Mouse (Mus musculus) brain, adult 2 months (tissue): ENCODE data around the gene Pknox2.

Experiments used
- DNase-seq: peaks from one replicate; pipeline ENCODE4 v3.0.0; 2011; ENCODE audit warnings: low read depth, low spot score

Gene Pknox2

DNA sequence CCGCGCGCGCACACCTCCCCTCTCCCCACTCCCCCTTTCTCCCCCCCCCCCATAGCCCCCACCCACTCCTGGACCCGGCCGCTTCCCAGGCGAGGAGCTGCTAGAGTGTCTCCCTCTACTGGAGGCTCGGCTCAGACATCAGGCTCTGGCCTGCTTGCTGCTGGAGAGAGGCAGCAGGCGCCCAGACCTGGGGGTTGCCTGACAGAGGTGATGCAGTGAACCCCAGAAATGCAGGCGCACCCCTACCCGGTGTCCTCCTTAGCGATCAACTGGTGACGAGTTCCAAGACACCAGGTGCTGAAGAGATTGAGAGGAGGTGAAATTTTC, at the start of gene Pknox2:
Gene Pknox2, minus strand, starts transcription at position 49 of the 327 bp plus-strand sequence.
- peak; percentile 96 for DNase-seq

DNA sequence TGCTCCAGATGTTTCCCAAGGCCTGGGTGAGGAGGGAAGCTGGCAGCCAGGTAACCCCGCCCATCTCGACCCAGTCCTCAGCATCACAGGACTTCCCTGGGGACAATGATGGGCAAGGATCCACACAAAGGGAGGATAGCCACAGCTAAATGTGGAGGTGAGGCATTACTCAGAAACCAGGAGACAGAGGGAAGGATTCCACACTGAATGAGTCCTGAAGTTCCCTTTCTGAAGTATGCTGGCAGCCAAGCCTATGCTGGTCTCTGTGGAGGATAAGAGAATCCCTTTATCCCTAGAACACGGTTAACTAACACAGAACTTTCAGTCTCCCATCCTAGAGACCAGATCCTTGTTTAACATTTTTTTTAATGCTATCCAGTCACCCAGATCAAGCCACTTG, 40.8 kb upstream of the Pknox2 start:
- no peak for DNase-seq

DNA sequence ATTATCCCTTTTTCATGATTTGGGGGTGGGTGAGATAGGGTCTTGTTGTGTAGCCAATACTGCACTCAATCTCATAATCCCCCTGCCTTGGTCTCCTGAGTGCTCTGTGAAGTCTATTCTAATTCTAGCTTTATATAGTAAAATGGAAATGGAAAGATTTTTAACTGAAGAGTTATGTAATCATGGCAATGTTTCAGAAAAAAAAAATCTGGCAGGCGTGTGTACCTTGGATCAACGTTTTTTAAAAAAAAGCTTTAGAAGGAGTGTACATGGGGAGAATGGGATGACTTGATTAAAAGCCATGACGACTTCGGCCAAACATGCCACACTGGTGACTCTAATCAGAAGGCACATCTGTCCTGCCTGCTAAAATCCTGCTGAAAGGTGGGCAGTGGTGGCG, 40.2 kb upstream of the Pknox2 start:
- peak; percentile 44 for DNase-seq

DNA sequence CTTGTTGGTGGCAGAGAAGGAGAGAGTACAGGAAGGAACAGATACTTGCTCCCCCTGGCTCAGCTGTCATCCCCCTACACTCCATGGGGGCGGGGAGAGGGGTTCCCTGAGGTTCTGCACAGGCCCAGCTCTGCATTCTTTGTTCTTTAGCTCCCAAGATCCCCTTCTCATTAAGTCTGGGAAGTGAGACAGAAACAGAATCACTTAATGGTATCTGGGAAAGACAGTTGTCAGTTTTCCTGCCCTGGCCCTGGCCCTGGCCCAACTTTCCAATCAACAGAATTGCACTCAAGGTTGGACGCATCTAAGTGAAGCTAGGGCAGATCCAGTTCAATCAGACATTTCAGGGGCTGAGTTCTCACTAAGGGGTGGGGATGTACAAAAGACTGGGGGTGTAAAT, 36.0 kb upstream of the Pknox2 start:
- no peak for DNase-seq

DNA sequence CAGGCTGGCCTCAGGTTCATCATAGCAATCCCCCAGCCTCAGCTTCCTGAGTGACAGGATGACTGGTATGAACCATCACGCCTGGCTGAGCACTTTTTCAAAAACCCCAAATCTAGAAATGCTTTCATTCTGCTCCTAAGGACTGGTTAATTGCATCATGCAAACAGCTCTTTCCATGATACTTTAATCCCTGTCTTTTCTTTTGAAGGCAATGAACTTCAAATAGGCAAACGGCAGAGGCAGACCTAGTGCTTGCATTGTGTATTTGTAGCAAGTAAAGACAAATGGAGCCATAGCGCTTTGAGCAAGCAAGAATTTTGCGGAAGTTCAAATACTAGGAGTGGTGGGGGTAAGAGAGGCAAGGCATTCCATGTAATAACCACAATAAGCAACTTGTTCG, 34.4 kb upstream of the Pknox2 start:
- DNase-seq, result no peak

DNA sequence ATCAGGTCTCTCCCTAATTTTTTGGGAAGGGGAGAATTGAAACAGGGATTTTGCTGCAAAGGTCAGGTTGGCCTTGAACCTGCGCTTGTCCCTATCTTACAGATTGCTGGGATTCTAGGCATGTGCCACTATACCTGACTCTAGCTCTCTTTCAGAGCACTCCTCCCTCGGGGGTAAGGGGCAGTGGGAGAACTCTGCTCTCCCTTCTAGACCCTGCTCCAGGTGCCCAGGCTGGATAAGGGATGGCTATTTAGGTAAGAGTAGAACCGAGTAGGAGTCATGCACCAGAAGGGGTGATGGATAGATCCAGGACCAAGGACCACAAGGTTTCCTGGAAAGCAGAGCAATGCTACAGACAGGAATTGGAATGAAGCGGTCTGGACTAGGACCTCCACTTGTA, 32.4 kb upstream of the Pknox2 start:
- DNase-seq, result no peak

DNA sequence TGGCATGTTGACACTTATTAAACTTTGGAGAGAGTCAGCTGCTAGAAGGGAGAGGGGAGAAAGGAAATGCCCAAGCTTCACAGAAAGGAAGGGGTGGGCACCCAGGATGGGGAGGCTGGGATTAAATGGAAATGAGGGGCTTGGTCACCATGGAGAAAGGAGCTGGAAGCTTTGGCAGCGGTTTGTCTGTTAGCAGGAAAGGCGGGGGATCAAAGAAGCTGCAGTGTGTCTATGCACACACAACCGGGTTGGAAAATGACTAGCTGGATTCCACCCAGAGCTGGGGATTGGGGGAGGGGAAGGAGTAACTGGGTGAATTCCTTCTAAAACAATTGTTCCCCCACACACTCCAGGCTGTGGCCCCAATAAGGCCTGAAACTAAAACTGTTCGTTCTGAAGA, 31.7 kb upstream of the Pknox2 start:
- DNase-seq, result peak; percentile 43

DNA sequence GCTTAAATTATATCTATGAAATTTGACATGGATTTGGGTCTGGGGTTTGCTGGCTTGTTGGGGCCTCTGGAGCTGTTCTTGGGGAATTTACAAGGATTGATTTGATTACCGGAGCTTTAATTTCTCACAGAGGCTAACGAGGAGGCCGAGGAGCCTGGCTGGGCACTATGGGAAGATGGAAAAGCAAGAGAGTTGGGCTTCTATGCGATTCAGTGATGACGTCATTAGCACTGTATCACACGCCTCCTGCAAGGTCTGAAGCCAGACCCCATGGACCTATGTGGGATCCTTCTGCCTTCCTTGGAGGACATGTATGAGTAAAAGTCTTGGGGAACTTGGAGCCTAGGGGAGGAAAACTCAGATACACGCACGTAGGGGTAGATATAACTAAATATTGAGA, 30.3 kb upstream of the Pknox2 start:
- DNase-seq, result no peak

DNA sequence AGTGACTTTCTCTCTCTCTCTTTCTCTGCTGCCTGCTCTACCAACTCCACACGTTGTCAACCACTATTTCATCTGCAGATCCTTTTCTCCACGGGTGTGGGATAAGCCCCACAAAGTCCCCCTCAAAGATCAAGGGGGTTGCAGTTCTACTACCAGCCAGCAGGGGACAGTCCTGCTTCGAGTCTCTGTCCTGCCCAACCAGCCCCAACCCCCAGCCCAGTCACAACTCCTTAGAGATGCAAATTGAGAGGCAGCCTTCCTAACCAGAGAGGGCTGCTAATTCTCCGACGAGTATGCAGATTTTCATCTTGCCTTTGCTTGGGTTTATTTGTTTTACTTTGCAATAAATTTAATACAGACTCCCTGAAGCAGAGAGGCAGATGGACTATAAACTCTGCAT, 29.9 kb upstream of the Pknox2 start:
- DNase-seq, result peak; percentile 76

DNA sequence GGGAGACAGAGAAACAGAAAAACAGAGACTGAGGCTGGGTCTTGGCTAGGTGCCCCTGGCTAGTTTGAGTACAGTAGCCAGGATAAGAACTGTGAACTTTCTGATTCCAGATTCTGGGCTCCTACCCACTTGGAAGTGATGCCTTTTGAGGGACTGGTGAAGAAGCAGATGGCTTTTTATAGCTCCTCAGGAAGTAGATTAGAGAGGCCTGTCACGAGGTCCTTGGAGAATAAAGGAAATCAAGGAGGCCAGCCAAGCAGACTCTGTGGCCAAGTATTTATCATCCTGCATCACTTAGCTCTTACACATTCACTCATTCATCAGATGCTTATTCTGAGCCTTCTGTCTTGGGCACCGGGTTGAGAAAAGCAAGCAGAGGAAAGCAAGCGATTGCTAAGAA, 28.8 kb upstream of the Pknox2 start:
- DNase-seq, result peak; percentile 42

DNA sequence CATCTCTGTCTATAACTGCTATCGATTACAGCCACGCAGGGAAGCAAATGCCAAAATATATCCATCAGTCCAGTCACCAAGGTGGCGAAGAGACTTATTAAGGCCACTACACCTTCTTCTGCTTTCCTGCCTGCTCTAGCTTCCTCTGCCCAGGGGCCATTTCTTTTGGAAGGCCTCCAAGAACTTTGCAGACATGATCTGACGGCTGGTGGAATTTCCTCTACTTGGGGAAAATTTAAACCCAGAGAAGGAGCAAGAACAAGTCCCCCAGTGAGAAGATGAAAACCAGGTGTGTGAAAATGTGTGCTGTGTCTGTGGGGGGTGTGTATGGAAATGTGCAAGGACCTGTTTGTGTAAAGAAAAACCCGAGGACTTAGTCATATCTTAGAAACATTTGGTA, 26.2 kb upstream of the Pknox2 start:
- DNase-seq, result no peak

DNA sequence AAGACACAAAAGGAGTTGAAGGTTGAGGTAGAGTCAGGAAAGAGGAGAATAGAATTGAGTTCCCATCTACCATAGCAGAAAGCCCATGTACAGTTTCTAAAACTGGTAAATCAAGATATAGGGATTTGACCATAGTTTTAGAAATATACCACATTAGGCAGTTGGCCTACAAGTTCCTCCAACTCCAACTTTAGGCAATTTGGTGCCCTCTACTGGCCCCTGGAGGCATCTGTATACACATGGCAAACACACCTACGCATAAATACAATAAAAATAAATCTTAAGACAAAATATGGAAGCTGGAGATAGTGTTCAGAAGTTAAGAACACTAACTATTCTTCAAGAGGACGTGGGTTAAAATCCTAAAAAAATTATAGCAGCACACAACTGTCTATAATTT, 19.7 kb upstream of the Pknox2 start:
- DNase-seq, result no peak

DNA sequence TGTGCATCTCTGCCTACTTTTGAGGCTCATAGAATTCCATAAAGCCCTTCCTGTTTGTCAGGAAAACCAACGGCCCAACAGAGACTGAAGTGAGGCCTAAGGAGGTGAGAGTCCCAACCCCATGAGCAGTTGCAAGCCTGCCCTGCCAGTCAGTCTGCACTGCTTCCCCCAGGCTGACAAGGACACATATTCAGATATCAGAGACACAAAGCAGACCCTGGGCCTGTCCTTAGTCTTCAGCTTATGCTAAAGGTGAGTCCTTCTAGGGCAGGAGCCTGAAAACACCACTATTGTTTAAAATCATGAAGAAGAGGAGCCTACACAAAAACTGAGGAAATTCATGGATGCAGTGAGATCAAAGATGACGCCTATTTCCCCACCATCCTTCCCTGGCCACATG, 13.5 kb upstream of the Pknox2 start:
- DNase-seq, result no peak

DNA sequence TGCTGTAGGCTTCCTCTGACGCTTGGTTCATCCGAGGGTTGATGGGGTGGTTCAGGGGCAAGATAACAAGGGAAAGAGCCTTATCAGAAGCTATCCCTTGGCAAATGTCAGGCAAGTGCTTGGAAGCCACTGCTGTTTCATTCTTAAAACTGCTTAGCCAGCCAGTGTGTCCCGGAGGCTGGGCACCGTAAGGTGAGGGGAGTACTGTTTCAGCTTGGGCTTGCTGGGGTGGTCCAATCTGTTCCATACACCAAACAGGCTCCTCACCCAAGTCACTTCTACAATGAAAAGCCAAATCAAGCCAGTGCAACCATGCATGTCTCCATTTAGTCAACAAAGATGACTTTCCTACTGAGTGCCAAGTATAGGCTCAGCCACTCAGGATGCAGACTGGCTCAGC, 679 bp upstream of the Pknox2 start:
- DNase-seq, result no peak

DNA sequence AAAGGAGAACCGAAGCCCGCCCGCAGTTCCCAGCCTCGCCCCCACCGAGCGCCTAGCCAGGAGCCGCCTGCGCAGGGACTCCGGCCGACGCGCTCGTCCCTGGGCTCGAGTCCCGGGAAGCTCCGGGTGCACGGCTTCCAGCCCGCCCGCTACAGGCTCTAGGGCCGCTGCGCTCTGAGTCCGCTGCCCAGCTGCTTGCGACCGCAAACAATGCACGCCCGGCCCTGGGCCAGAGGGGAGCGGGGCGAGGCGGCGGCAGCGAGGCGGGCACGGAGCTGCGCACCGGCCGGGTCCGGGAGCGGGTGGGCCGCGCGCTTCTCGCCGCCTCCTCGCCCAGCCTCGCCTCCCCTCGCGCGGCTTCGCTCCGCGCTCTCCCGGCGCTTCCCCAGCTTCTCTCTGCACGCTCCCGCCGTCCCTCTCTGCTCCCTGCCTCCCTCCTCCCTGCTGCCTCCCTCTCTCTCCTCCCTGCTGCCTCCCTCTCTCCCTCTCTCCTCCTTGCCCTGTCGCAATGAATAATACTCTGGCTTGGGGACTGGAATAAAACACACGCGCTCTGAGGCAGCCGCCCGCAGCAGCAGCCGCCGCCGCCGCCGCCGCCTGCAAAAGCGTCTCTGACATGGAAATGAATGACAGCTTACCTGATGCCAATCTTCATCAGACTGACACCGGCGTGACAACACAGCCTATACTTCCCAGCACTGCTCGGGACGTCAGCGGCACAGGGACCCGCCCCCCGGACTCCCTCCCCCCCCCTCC, 426 bp downstream of the Pknox2 start:
- no peak for DNase-seq

DNA sequence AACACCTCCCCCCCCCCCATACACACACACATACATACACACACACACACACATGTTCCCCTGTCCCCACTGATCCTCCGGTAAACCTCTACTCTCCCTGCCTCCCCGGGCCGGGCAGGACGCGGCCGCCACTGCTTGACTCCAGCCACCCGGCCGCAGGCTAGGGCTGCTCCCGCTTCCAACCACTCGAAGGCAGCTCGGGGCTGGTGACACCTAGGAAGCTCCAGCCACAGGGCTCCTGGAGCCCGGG, 929 bp downstream of the Pknox2 start:
- DNase-seq, result no peak

DNA sequence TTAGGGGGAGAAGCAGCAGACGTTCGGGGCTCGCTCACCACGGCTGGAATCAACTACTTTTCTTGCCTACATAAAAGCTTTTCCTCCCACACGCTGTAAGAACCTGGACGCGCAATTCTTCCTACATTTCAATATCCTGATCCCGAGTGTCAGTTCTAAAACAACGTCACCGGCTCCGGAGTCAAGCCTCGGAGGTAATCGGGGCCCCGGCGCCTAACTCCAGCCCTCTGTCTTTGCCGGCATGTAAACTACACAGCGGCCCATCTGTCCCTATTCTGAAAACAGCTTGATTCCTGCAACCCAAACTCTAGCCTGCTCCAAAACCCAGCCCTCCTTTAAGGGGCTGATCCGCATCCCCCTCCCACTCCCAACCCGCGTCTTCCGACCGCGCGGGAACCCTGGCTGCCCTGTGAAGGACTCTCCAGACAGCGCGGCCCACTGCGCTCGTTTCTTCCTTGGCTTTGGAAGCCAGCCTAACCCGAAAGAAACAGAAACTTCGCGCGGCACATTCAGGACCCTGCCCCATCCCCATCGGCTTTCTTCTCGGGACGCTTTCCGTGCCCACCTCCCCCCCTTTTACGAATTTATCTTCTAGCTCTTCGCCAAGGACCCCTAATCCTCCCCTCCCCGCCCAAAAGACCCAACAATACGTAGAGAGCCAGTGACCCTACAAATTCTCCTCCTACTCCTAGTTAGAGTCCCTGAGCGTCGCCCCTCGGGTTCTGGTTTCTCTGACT, 1.4 kb downstream of the Pknox2 start:
- peak; percentile 66 for DNase-seq

DNA sequence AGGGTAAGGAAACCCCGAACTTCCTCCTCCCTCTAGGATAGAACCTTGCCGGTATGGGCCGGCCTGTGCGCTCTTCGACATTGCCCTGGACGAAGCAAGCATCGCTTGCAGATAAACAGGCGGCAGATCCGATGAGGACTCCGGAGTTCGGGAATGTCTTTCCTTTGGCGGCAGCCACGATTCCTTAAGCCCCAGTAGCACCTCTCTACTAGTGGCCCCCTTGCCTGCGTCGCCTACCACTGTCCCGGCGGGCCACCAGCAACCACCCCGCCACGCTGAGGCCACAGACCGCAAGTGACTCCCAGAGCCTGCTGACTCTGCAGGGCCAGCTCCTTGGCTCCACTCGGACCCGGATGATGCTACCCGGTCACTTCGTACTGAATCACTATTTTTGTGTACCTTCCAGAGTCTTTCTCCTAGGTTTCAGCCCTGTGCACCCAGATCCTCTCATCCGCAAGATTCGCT, 2.0 kb downstream of the Pknox2 start:
- DNase-seq, result peak; percentile 64

DNA sequence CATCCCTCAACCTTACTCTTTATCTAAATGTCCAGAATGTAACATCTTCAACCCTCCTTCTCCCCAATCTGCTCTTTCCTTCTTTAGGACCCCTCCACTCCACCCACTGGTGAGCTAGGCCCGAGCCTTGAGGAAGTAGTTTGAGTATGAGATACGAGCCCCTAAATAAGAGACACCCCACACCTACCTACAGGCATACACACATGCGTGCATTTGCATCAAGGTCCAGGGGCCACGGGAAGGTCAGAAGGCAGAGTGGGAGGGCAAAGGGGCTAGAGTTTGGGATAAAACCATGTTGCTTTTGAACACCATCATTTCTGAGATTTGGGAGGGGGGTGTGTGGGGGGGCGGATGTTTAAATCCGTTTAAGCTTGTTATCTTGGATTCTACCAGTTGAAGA, 2.5 kb downstream of the Pknox2 start:
- DNase-seq, result no peak

DNA sequence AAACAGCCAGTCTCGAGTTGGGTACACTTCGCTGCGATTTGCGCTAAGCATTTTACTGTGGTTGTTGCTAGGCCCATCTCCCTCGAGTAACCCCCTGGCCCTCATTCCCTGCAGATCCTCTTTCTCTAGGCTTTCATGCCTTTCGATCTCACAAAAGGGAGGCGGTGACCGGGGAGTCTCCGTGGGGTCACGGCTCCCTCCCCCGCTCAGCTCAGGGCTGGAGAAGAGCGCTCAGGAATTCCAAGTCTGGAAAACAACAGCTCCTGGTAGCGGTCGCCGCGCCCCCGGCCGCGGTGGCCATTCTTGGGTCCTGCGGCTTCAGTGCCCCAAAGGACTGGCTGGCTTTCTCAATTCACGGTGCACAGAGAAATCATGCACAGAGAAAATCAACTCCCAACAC, 3.0 kb downstream of the Pknox2 start:
- peak; percentile 35 for DNase-seq

DNA sequence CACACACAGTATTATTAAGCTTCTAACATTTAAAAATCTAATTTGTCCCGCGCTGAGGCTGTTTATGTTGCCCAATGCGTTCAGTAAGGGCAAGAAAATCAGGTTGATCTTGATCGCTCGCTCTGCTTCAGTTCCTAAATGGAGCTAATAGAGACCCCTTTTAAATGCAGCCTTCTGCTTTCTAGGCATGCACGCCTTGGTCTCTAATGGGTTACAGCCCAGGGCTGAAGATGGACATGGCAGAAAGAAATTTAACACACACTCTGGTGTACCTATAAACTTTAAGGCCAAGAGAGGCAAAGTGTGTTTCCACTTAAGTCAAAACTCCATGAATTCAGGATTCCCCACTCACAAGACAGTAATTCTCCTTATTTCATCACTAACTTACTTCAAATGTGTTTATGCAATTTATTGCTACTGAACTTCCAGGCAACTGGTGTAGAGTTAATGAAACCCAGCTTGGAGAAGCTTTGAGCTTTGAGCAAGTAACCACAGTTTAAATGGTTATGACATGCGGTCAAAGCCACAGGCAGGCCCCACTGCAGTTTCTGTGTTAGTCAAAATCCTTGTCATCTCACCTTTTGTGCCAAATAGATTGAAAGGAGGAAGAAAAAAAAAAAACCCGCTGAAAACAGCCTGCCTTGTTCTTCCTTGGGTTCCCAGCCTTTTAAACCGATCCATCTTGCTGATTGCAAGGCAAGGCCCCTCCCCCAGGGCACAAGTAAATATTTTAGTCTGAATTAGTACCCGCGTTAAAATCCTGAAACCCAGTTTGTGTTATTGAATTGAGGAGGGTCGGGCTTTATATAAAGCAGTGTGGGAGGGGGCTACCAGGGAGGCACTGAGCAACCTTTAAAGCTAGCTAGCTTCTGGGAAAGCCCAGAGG, 3.9 kb downstream of the Pknox2 start:
- DNase-seq, result peak; percentile 16

DNA sequence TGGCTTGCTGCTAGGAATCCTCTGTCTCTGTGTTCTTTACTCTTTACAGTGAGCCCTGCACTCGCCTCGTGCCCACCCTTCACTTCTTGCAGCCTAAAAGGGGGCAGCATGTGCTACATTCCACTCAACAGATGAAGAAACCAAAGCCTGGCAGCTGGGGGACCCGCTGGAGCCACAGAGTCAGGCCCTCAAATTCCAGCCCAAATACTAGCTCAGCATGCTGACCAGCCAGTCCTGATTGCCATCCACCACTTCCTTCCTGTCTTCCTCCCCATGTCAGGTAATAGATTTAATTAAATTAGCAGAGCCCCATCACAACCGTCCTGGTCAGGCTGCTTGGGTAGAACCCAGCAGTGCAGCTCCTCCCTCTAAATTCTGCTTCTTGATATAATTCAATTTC, 5.1 kb downstream of the Pknox2 start:
- no peak for DNase-seq
